Mouse (Mus musculus): ENCODE data around the gene Mettl7a2. TPM values are rescaled to one million over a fixed set of nuclear protein-coding genes. Genes with fewer than 3 reads are reported as not detected.

The Mettl7a2 gene
- total and polyA plus RNA-seq, 2 experiments from 2014 or later: not detected

DNA sequence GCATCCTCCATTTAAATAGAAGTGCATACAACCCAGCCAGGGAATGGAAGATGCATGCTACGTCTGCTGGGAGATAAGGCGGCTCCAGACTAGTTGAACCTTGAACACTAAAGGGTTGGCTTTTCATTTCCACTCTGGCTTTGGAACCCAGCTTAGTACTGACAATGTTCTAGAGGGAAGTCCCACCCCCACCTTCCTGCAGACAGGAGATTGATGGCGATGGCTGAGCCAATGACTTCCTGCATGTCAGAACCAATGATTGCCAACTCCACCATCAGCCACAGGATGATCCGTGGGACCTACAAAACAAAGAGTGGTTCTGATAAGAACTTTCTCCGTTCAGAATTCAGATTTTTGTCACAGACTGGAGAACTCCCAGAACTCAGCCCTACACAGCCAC is 53.1 kb downstream of the Mettl7a2 start:
- Histone ChIP-seq H3K4me1 (ENCODE audit: insufficient read depth, low read length) (no peaks in the 10 kb centered on the region), H3K36me3 (ENCODE audit: insufficient read depth, low read length) (peaks cover 44% of the 10 kb centered on the region), H3K9me3 (ENCODE audit: low read length) (no peaks in the 10 kb centered on the region), H3K4me3 (ENCODE audit: low read length) (no peak overlapping the region), H3K27ac (no peak overlapping the region), H3K4me2 (ENCODE audit: low read depth, low read length) (no peak overlapping the region), H3K9ac (replicated peaks; ENCODE audit: low read length) (no peak overlapping the region), H3K27me3 (ENCODE audit: insufficient read depth, low read length) (no peaks in the 10 kb centered on the region)
- ATAC-seq (no peak), DNase-seq (ENCODE audit: low spot score) (no peak)
- TF ChIP-seq CTCF (IDR thresholded peaks at IDR 0.05; ENCODE audit: low read depth): no peak
- 82% methylated on average over 5 of the region's 5 CpGs for WGBS

DNA sequence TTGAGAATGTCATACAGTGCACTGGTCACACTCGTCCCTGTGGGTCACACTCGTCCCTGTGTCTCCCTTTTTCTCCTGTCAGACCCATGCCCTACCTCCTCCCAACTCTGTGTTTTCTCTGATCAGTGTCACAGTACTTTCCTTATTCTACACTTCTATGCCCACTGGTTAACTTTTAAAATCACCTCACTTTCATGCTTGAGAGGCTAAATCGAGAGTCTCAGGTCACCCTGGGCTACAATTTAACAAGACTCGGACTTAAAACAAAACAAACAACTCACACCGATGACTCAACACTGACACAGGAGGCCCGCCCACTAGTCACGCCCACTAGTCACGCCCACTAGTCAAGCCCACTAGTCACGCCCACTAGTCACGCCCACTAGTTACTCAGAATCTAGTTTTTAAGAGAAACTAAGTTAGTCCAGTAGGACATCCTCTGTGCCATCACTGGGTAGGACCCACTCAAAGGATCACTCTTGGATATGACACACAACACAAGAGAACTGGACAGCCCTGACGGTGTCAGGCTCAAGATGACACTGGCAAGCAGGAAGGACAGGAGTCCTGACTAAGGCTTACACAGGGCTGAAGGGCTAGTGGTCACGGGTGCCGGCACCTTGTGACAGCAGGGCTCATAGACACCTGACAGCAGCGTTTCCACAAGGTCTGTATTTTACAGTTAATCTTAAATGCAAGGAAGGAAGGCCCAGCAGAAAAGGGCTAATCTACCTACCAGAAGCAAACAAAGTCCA is 58.1 kb downstream of the Mettl7a2 start:
- H3K4me1 ChIP-seq (ENCODE audit: insufficient read depth, low read length): no peaks in the 10 kb centered on the region
- H3K4me3 ChIP-seq (ENCODE audit: low read length): no peak overlapping the region
- H3K4me2 ChIP-seq (ENCODE audit: low read depth, low read length): no peak overlapping the region
- TF ChIP-seq CTCF (IDR thresholded peaks at IDR 0.05; ENCODE audit: low read depth): no peak
- no peak overlapping the region for H3K27ac ChIP-seq
- 67% methylated on average over 14 of the region's 14 CpGs for WGBS
- no peaks in the 10 kb centered on the region for H3K27me3 ChIP-seq (ENCODE audit: insufficient read depth, low read length)
- DNase-seq (ENCODE audit: low spot score): no peak
- no peaks in the 10 kb centered on the region for H3K9me3 ChIP-seq (ENCODE audit: low read length)
- H3K36me3 ChIP-seq (ENCODE audit: insufficient read depth, low read length): peaks cover 19% of the 10 kb centered on the region
- no peak overlapping the region for H3K9ac ChIP-seq (replicated peaks; ENCODE audit: low read length)
- no peak for ATAC-seq

Other genes with a start within 250 kb of the Mettl7a2 start
- 5.9 and 9.8 TPM in 2 replicates for gene Atf1, start 125.4 kb upstream of the Mettl7a2 start, total RNA-seq (2014; rRNA removed)
- gene Atf1, start 125.4 kb upstream of the Mettl7a2 start, polyA plus RNA-seq (2015; fragmentation: Nextera tagmentation; extraction: Ambion mirVana): 11.7 and 14.1 TPM in 2 replicates
- gene Tmprss12, start 72.4 kb upstream of the Mettl7a2 start, total RNA-seq (2014; rRNA removed): not detected in 2 replicates
- gene Tmprss12, start 72.4 kb upstream of the Mettl7a2 start, polyA plus RNA-seq (2015; fragmentation: Nextera tagmentation; extraction: Ambion mirVana): not detected in 2 replicates
- gene Mettl7a1, start 49.1 kb upstream of the Mettl7a2 start, total RNA-seq (2014; rRNA removed): 4.9 and 9.3 TPM in 2 replicates
- 1.8 and 2.6 TPM in 2 replicates for gene Mettl7a1, start 49.1 kb upstream of the Mettl7a2 start, polyA plus RNA-seq (2015; fragmentation: Nextera tagmentation; extraction: Ambion mirVana)
- 0.36 and 1.2 TPM in 2 replicates for gene Mettl7a3, start 18.3 kb upstream of the Mettl7a2 start, total RNA-seq (2014; rRNA removed)
- 0.10 and 0.25 TPM in 2 replicates for gene Mettl7a3, start 18.3 kb upstream of the Mettl7a2 start, polyA plus RNA-seq (2015; fragmentation: Nextera tagmentation; extraction: Ambion mirVana)
- gene Methig1, start 51 bp upstream of the Mettl7a2 start, total RNA-seq (2014; rRNA removed): 0.31 and 1.3 TPM in 2 replicates
- not detected in 2 replicates for gene Methig1, start 51 bp upstream of the Mettl7a2 start, polyA plus RNA-seq (2015; fragmentation: Nextera tagmentation; extraction: Ambion mirVana)
- not detected in 2 replicates for gene Higd1c, start 11.3 kb downstream of the Mettl7a2 start, total RNA-seq (2014; rRNA removed)
- not detected in 2 replicates for gene Higd1c, start 11.3 kb downstream of the Mettl7a2 start, polyA plus RNA-seq (2015; fragmentation: Nextera tagmentation; extraction: Ambion mirVana)
- gene Gm5475, start 68.9 kb downstream of the Mettl7a2 start, total RNA-seq (2014; rRNA removed): not detected in 2 replicates
- 0.10 and 0.19 TPM in 2 replicates for gene Gm5475, start 68.9 kb downstream of the Mettl7a2 start, polyA plus RNA-seq (2015; fragmentation: Nextera tagmentation; extraction: Ambion mirVana)
- gene Slc11a2, start 71.9 kb downstream of the Mettl7a2 start, total RNA-seq (2014; rRNA removed): 25.1 and 40.1 TPM in 2 replicates
- 14.5 and 18.5 TPM in 2 replicates for gene Slc11a2, start 71.9 kb downstream of the Mettl7a2 start, polyA plus RNA-seq (2015; fragmentation: Nextera tagmentation; extraction: Ambion mirVana)
- gene Letmd1, start 115.8 kb downstream of the Mettl7a2 start, total RNA-seq (2014; rRNA removed): 79.5 and 88.6 TPM in 2 replicates
- 44.7 and 45.6 TPM in 2 replicates for gene Letmd1, start 115.8 kb downstream of the Mettl7a2 start, polyA plus RNA-seq (2015; fragmentation: Nextera tagmentation; extraction: Ambion mirVana)
- gene Csrnp2, start 142.3 kb downstream of the Mettl7a2 start, total RNA-seq (2014; rRNA removed): 50.2 and 53.9 TPM in 2 replicates
- 27.3 and 29.9 TPM in 2 replicates for gene Csrnp2, start 142.3 kb downstream of the Mettl7a2 start, polyA plus RNA-seq (2015; fragmentation: Nextera tagmentation; extraction: Ambion mirVana)
- gene Tfcp2, start 198.8 kb downstream of the Mettl7a2 start, total RNA-seq (2014; rRNA removed): 27.1 and 45.7 TPM in 2 replicates
- 34.9 and 35.6 TPM in 2 replicates for gene Tfcp2, start 198.8 kb downstream of the Mettl7a2 start, polyA plus RNA-seq (2015; fragmentation: Nextera tagmentation; extraction: Ambion mirVana)
- 84.1 and 85.2 TPM in 2 replicates for gene Pou6f1, start 246.8 kb downstream of the Mettl7a2 start, total RNA-seq (2014; rRNA removed)
- 23.8 and 24.9 TPM in 2 replicates for gene Pou6f1, start 246.8 kb downstream of the Mettl7a2 start, polyA plus RNA-seq (2015; fragmentation: Nextera tagmentation; extraction: Ambion mirVana)